Mouse (Mus musculus): ENCODE measurements around the gene Kiss1r.

Kiss1r gene

GRCm38 (mm10) chr10:79971183-79971497 lies 54.4 kb downstream of the Kiss1r start:
- DNase-seq (ENCODE audit: low spot score in 2 of 2): no peak
